Mouse (Mus musculus): ENCODE measurements around the gene Anks1b. TPM values are rescaled to one million over a fixed set of nuclear protein-coding genes. Genes with fewer than 3 reads are reported as not detected.
"Not testable (repeated sequence)": the region's sequence is repeated elsewhere in the genome, so short reads cannot be mapped to it uniquely, and the experiment has no call there.

The Anks1b gene
- polyA plus RNA-seq, 1 experiment from 2014 or later = 1.5 TPM

DNA sequence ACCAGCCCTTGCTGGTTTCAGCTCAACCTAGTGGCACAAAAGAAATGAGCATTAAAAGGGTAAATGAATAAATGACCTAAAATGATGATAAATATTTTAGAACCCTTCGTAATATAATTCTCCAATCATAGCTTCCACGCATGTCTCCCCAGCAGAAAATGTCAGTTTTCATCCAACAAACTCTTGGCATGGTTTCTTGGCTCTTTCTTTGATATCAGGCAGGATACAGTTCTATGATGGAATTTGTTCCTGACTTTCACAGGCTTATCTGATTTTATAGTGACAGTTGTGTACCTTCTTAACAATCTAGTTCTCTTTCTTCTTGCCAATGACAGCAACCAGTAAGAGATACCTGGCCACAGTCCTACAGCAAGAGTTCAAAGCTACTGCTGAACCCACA, 743.3 kb downstream of the Anks1b start:
- no peaks in the 10 kb centered on the region for H3K27me3 ChIP-seq (ENCODE audit: control insufficient read depth, insufficient read depth, low read length)
- WGBS = 85% methylated on average over 2 of the region's 2 CpGs
- H3K4me2 ChIP-seq (replicated peaks; ENCODE audit: low read depth, low read length) = no peak overlapping the region
- H3K4me3 ChIP-seq (ENCODE audit: low read depth, low read length) = no peak overlapping the region
- H3K27ac ChIP-seq (ENCODE audit: low read length) = no peak overlapping the region
- no peaks in the 10 kb centered on the region for H3K9me3 ChIP-seq (ENCODE audit: control insufficient read depth, low read depth, low read length)
- H3K4me1 ChIP-seq (ENCODE audit: control insufficient read depth, insufficient read depth, low read length) = no peaks in the 10 kb centered on the region
- no peaks in the 10 kb centered on the region for H3K36me3 ChIP-seq (ENCODE audit: control insufficient read depth, insufficient read depth, low read length)
- no peak overlapping the region for H3K9ac ChIP-seq (replicated peaks; ENCODE audit: low read depth, low read length)
- no peak for ATAC-seq (ENCODE audit: insufficient number of reproducible peaks, insufficient read depth, low FRiP score, low read depth)

- Histone ChIP-seq H3K9ac (replicated peaks; ENCODE audit: low read depth, low read length) (no peak overlapping the region), H3K27ac (ENCODE audit: low read length) (no peak overlapping the region), H3K4me2 (replicated peaks; ENCODE audit: low read depth, low read length) (no peak overlapping the region), H3K27me3 (ENCODE audit: control insufficient read depth, insufficient read depth, low read length) (no peaks in the 10 kb centered on the region), H3K9me3 (ENCODE audit: control insufficient read depth, low read depth, low read length) (no peaks in the 10 kb centered on the region), H3K36me3 (ENCODE audit: control insufficient read depth, insufficient read depth, low read length) (no peaks in the 10 kb centered on the region), H3K4me3 (ENCODE audit: low read depth, low read length) (no peak overlapping the region), H3K4me1 (ENCODE audit: control insufficient read depth, insufficient read depth, low read length) (no peaks in the 10 kb centered on the region)
- 80% methylated on average over 7 of the region's 7 CpGs for WGBS
- ATAC-seq (ENCODE audit: insufficient number of reproducible peaks, insufficient read depth, low FRiP score, low read depth) = no peak
Measured at GRCm38 (mm10) chr10:90617664-90618296, 744.5 kb downstream of the Anks1b start.

DNA sequence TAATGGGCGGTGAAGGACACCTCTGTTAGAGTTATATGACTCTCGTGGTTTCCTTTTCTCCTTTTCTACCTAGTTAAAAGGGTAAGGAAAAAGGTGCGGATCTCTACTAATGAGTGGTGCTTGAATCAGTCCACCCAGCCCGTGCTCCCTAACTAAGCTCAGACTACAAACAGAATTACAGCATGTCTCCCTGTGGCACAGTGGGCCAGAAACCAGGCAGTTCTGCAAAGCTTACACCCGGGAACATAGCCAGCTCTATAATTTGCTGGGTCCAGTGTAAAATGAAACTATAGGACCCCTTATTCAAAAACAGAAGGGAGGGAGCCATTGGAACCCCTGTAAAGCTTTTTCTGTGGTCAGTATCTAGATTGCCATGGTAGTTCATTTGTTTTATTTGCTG, 754.2 kb downstream of the Anks1b start:
- Histone ChIP-seq H3K4me2 (replicated peaks; ENCODE audit: low read depth, low read length) (no peak overlapping the region), H3K27ac (ENCODE audit: low read length) (no peak overlapping the region), H3K9ac (replicated peaks; ENCODE audit: low read depth, low read length) (no peak overlapping the region), H3K4me1 (ENCODE audit: control insufficient read depth, insufficient read depth, low read length) (no peaks in the 10 kb centered on the region), H3K4me3 (ENCODE audit: low read depth, low read length) (no peak overlapping the region), H3K27me3 (ENCODE audit: control insufficient read depth, insufficient read depth, low read length) (no peaks in the 10 kb centered on the region), H3K9me3 (ENCODE audit: control insufficient read depth, low read depth, low read length) (no peaks in the 10 kb centered on the region), H3K36me3 (ENCODE audit: control insufficient read depth, insufficient read depth, low read length) (no peaks in the 10 kb centered on the region)
- WGBS = 77% methylated on average over 5 of the region's 5 CpGs
- ATAC-seq (ENCODE audit: insufficient number of reproducible peaks, insufficient read depth, low FRiP score, low read depth) = no peak

GRCm38 (mm10) chr10:90630099-90630698, 756.9 kb downstream of the Anks1b start:
- H3K27ac ChIP-seq (ENCODE audit: low read length) = no peak overlapping the region
- H3K9me3 ChIP-seq (ENCODE audit: control insufficient read depth, low read depth, low read length) = no peaks in the 10 kb centered on the region
- no peak overlapping the region for H3K9ac ChIP-seq (replicated peaks; ENCODE audit: low read depth, low read length)
- ATAC-seq (ENCODE audit: insufficient number of reproducible peaks, insufficient read depth, low FRiP score, low read depth) = no peak
- no peak overlapping the region for H3K4me3 ChIP-seq (ENCODE audit: low read depth, low read length)
- no peaks in the 10 kb centered on the region for H3K27me3 ChIP-seq (ENCODE audit: control insufficient read depth, insufficient read depth, low read length)
- no peaks in the 10 kb centered on the region for H3K36me3 ChIP-seq (ENCODE audit: control insufficient read depth, insufficient read depth, low read length)
- H3K4me2 ChIP-seq (replicated peaks; ENCODE audit: low read depth, low read length) = no peak overlapping the region
- 71% methylated on average over 7 of the region's 7 CpGs for whole genome bisulfite sequencing
- no peaks in the 10 kb centered on the region for H3K4me1 ChIP-seq (ENCODE audit: control insufficient read depth, insufficient read depth, low read length)

DNA sequence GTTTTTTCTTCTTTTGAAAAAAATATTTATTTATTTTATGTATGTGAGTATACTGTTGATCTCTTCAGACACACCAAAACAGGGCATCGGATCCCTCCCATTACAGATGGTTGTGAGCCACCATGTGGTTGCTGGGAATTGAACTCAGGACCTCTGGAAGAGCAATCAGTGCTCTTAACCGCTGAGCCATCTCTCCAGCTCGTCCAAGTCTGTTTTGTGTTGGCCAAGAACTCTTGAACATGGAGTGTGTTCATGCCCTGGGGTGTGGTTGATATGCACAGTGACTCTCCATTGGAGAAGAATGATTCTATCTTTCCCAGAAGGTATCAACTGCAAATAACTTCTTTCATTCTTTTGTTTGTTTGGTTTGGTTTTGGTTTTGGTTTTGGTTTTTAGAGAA, 757.5 kb downstream of the Anks1b start:
- not testable (repeated sequence) for H3K4me2 ChIP-seq (replicated peaks; ENCODE audit: low read depth, low read length); H3K9ac ChIP-seq (replicated peaks; ENCODE audit: low read depth, low read length); ATAC-seq (ENCODE audit: insufficient number of reproducible peaks, insufficient read depth, low FRiP score, low read depth); H3K4me1 ChIP-seq (ENCODE audit: control insufficient read depth, insufficient read depth, low read length); H3K36me3 ChIP-seq (ENCODE audit: control insufficient read depth, insufficient read depth, low read length); H3K9me3 ChIP-seq (ENCODE audit: control insufficient read depth, low read depth, low read length); H3K4me3 ChIP-seq (ENCODE audit: low read depth, low read length); H3K27ac ChIP-seq (ENCODE audit: low read length); H3K27me3 ChIP-seq (ENCODE audit: control insufficient read depth, insufficient read depth, low read length)
- WGBS = 84% methylated on average over 3 of the region's 3 CpGs

DNA sequence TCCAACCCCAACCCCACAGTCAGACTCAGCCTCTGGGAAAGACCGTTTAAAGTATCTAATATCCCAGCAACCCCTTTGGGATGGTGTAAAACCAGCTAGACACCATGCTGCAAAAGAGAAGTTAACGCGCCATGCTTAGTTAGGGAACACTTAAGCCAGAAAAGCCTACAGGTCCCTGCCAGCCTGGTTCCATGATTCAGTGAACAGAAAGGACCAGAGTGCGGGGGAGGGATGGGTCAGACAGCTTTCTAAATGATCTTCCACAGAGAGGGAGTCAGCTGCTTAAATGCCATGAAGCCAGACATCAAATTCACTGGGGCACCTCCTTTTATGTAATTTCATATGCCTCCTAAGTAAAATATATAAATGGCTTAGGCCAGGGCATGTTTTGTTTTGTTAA, 764.0 kb downstream of the Anks1b start:
- Histone ChIP-seq H3K4me2 (replicated peaks; ENCODE audit: low read depth, low read length) (no peak overlapping the region), H3K36me3 (ENCODE audit: control insufficient read depth, insufficient read depth, low read length) (no peaks in the 10 kb centered on the region), H3K9ac (replicated peaks; ENCODE audit: low read depth, low read length) (no peak overlapping the region), H3K9me3 (ENCODE audit: control insufficient read depth, low read depth, low read length) (no peaks in the 10 kb centered on the region), H3K4me1 (ENCODE audit: control insufficient read depth, insufficient read depth, low read length) (no peaks in the 10 kb centered on the region), H3K27me3 (ENCODE audit: control insufficient read depth, insufficient read depth, low read length) (no peaks in the 10 kb centered on the region), H3K27ac (ENCODE audit: low read length) (no peak overlapping the region), H3K4me3 (ENCODE audit: low read depth, low read length) (no peak overlapping the region)
- no peak for ATAC-seq (ENCODE audit: insufficient number of reproducible peaks, insufficient read depth, low FRiP score, low read depth)
- WGBS = 74% methylated on average over 4 of the region's 4 CpGs

GRCm38 (mm10) chr10:90649681-90650080, 776.4 kb downstream of the Anks1b start:
- H3K4me1 ChIP-seq (ENCODE audit: control insufficient read depth, insufficient read depth, low read length) = no peaks in the 10 kb centered on the region
- no peaks in the 10 kb centered on the region for H3K9me3 ChIP-seq (ENCODE audit: control insufficient read depth, low read depth, low read length)
- no peaks in the 10 kb centered on the region for H3K36me3 ChIP-seq (ENCODE audit: control insufficient read depth, insufficient read depth, low read length)
- H3K4me2 ChIP-seq (replicated peaks; ENCODE audit: low read depth, low read length) = no peak overlapping the region
- 73% methylated on average over 2 of the region's 2 CpGs for WGBS
- H3K4me3 ChIP-seq (ENCODE audit: low read depth, low read length) = no peak overlapping the region
- H3K27me3 ChIP-seq (ENCODE audit: control insufficient read depth, insufficient read depth, low read length) = no peaks in the 10 kb centered on the region
- ATAC-seq (ENCODE audit: insufficient number of reproducible peaks, insufficient read depth, low FRiP score, low read depth) = no peak
- H3K27ac ChIP-seq (ENCODE audit: low read length) = no peak overlapping the region
- H3K9ac ChIP-seq (replicated peaks; ENCODE audit: low read depth, low read length) = no peak overlapping the region

GRCm38 (mm10) chr10:90657416-90658120, 784.3 kb downstream of the Anks1b start:
- Histone ChIP-seq H3K4me1 (ENCODE audit: control insufficient read depth, insufficient read depth, low read length) (no peaks in the 10 kb centered on the region), H3K27ac (ENCODE audit: low read length) (no peak overlapping the region), H3K9ac (replicated peaks; ENCODE audit: low read depth, low read length) (no peak overlapping the region), H3K27me3 (ENCODE audit: control insufficient read depth, insufficient read depth, low read length) (no peaks in the 10 kb centered on the region), H3K4me2 (replicated peaks; ENCODE audit: low read depth, low read length) (no peak overlapping the region), H3K9me3 (ENCODE audit: control insufficient read depth, low read depth, low read length) (no peaks in the 10 kb centered on the region), H3K36me3 (ENCODE audit: control insufficient read depth, insufficient read depth, low read length) (no peaks in the 10 kb centered on the region), H3K4me3 (ENCODE audit: low read depth, low read length) (no peak overlapping the region)
- ATAC-seq (ENCODE audit: insufficient number of reproducible peaks, insufficient read depth, low FRiP score, low read depth) = no peak
- 65% methylated on average over 7 of the region's 7 CpGs for WGBS

All from stomach, embryonic 14.5 days (tissue).